Mouse (Mus musculus) WW6 (cell line): ENCODE data around the gene C2cd5.
A peak's percentile ranks its signal among the peaks of the same experiment; 100 is the strongest.

Experiments
- DNase-seq: peaks from one replicate; pipeline ENCODE4 v3.0.0-alpha.2; 2013; ENCODE audit warnings: low read depth, low spot score

The C2cd5 gene

DNA sequence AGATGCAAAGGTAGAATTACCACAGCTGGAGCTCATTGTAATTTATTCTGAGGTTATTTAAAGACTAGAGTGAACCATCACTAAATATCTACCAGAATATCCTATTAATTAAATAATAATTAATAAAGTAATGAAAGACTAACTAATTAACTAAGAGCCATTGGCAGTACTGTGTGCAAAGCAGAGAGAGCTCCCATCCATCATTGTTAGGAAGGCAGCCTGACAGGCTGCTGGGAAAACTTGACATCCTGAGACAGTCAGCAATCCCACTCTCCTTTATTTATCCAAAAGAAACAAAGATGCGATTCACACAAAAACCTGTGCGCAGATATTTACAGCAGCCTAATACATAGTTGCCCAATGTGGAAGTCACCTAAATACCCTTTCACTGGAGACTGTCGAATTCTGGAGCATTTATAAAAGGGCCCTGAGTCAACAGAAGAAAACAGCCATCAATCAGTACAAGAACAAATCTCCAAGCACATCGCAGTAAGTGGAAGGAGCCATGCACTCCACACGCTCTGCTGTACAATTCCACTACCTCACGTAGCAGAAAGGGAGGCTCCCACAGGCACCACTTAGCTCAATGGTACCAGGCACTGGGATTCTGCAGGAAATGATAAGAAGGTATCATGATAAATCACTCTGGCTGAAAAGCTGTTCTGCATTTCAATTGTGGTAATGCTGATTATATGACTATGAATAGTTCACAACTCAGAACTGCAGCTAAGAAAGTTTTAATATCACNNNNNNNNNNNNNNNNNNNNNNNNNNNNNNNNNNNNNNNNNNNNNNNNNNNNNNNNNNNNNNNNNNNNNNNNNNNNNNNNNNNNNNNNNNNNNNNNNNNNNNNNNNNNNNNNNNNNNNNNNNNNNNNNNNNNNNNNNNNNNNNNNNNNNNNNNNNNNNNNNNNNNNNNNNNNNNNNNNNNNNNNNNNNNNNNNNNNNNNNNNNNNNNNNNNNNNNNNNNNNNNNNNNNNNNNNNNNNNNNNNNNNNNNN is 120.0 kb downstream of the C2cd5 start:
- no peak for DNase-seq

- DNase-seq = no peak
Observed at GRCm38 (mm10) chr6:142977221-142977620, 122.7 kb downstream of the C2cd5 start.

GRCm38 (mm10) chr6:142973289-142973688 is 126.7 kb downstream of the C2cd5 start:
- DNase-seq = no peak

GRCm38 (mm10) chr6:142972205-142972604 is 127.7 kb downstream of the C2cd5 start:
- DNase-seq = no peak

DNA sequence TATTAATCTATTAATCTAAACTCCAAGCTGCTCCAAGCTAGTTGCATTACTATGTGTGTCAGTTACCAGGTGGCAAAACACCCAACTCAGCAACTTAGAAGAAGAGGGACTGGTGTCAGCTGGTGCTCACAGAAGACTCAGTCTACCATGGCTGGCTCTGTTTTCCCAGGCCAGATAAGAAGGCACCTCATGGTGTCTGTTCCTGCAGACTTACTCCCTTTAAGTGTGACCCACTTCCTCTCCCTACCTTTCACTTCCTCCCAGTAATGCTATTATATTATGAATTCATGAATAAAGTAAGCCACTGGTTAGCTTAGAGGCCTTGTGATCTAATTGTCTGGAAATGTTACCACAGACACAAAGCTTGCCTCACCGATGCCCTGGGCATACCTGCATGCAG is 132.5 kb downstream of the C2cd5 start:
- no peak for DNase-seq

GRCm38 (mm10) chr6:142964531-142965385 is 135.2 kb downstream of the C2cd5 start:
- DNase-seq = peak; percentile 65

DNA sequence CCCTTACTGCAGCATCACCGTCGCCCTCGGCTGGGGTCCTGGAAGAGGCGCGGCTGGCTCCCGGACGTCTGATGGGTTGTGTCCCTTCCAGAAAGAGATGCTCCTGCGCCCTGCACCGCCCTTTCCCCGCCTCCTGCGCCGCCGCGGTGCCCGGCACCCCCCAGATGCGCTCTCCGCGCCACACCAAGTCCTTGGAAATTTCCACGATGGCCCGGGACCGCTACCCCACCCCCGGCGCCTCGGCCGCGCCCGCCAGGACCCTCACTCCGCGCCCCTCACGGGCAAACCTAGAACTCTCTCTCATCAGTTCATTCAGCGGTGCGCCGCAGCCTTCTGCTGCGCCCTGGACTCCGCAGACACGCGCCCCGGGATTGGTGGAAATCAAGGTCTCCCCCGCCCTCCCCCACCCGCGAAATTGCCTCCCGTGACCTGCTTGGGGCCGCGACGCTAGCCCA is 135.8 kb downstream of the C2cd5 start, which contains the start of gene St8sia1:
Gene St8sia1 (minus strand): TSS at position 377 of the 455 bp plus-strand sequence.
- DNase-seq = peak; percentile 29

GRCm38 (mm10) chr6:142963480-142964075 is 136.4 kb downstream of the C2cd5 start:
- no peak for DNase-seq

DNA sequence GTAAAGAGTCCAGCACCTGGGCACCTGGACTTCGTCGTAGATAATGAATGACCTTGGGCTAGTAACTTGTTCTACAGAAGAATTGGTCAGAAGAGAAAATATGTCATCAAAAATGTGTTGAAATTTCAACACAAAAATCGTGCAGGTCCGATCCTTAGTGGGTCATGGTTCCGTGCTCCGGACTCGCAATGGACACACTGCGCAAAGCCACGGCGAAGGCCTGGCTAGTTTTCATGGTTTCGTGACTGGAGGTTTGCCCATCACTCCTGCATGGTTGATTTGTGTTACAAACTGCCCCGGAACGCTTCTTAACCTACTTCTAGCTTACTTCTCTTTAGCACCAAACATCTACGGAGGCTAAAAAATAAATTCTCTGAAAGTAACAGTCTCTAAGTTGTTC is 137.1 kb downstream of the C2cd5 start:
- no peak for DNase-seq

GRCm38 (mm10) chr6:142962476-142962875 is 137.5 kb downstream of the C2cd5 start:
- no peak for DNase-seq

- no peak for DNase-seq
Observed at GRCm38 (mm10) chr6:142961721-142962455, 138.1 kb downstream of the C2cd5 start.
